Mouse (Mus musculus): ENCODE data around the gene Pawr. TPM values are rescaled to one million over a fixed set of nuclear protein-coding genes. Genes with fewer than 3 reads are reported as not detected.

The Pawr gene
- polyA plus RNA-seq, 1 experiment from 2014 or later = 2.2 TPM

DNA sequence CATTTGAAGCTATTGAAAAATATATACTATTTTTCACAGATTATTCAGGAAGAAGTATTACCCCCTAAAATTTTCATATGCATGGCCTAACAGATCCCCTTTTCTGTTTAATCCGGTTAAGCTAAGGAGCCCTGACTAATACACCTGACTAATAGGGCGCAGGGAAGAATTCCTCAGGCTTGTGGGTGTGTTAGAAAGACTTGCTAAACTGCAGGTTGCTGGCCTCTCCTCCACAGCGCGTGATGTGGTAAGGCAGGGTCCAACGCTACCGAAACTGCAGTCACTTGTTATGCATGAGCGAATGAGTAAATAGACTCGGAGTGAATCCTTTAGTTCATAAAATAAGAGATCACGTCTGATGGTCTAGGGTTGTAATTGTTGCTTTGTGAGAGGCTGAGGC lies 120.5 kb downstream of the Pawr start:
- H3K27me3 ChIP-seq = no peaks in the 10 kb centered on the region
- no peaks in the 10 kb centered on the region for H3K36me3 ChIP-seq
- ATAC-seq (ENCODE audit: low FRiP score, low read depth) = no peak
- WGBS = 96% methylated on average over 9 of the region's 9 CpGs
- H3K4me3 ChIP-seq = no peak overlapping the region
- H3K4me1 ChIP-seq = no peaks in the 10 kb centered on the region
- no peak overlapping the region for H3K4me2 ChIP-seq (replicated peaks)
- H3K9me3 ChIP-seq = no peaks in the 10 kb centered on the region
- no peak overlapping the region for H3K9ac ChIP-seq
- no peak overlapping the region for H3K27ac ChIP-seq

GRCm38 (mm10) chr10:108453561-108453960 lies 121.6 kb downstream of the Pawr start:
- Histone ChIP-seq H3K4me3 (no peak overlapping the region), H3K4me2 (replicated peaks) (no peak overlapping the region), H3K36me3 (no peaks in the 10 kb centered on the region), H3K9me3 (no peaks in the 10 kb centered on the region), H3K27me3 (no peaks in the 10 kb centered on the region), H3K9ac (no peak overlapping the region), H3K27ac (no peak overlapping the region), H3K4me1 (no peaks in the 10 kb centered on the region)
- 50% methylated on average over 2 of the region's 2 CpGs for WGBS
- ATAC-seq (ENCODE audit: low FRiP score, low read depth) = no peak

DNA sequence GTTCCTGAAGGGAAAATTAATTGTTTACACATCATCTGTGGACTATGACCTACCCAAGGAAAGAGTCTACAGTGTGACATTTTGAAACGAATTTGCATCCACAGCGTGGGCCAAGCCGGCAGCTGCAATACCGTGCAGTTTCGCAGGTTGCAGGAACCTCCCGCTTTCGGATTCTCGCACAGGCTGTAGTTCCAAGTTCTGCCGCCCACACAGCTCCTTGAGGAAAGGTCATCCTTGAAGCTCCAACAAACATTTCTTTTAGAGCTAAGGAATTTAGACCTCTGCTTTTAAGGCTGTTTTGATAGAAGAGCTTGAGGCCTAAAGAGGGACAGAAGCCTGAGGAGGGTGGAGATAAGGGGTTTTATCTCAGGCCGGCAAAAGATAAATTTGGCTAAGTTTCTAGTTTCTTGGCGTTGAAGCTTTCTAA lies 122.8 kb downstream of the Pawr start:
- Histone ChIP-seq H3K4me2 (replicated peaks) (no peak overlapping the region), H3K4me3 (no peak overlapping the region), H3K27me3 (no peaks in the 10 kb centered on the region), H3K9me3 (no peaks in the 10 kb centered on the region), H3K4me1 (no peaks in the 10 kb centered on the region), H3K27ac (no peak overlapping the region; the same call in 1 of the 2 replicates), H3K36me3 (no peaks in the 10 kb centered on the region), H3K9ac (no peak overlapping the region)
- WGBS = 88% methylated on average over 11 of the region's 11 CpGs
- no peak for ATAC-seq (ENCODE audit: low FRiP score, low read depth)

DNA sequence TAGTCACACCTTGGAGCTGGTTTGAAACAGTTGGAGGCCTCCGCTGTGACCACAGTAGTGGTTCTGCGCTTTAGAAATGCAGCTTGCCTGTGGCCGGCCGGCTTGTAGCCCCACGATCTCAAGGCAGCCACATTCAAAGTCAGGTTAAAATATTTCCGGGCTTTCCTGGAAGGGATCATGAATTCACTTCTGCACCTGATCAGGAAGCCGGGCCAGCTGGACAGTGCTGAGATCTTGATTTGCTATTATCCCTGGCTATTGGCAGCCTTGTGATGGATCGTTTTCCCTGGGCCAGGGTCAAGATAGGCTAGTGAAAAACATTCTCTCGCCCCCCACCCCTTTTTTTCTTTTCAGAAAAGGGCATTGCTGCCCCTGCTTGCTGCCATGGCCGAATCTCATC lies 123.3 kb downstream of the Pawr start:
- no peak for ATAC-seq (ENCODE audit: low FRiP score, low read depth)
- Histone ChIP-seq H3K27ac (no peak overlapping the region), H3K36me3 (no peaks in the 10 kb centered on the region), H3K9ac (no peak overlapping the region), H3K9me3 (no peaks in the 10 kb centered on the region), H3K4me1 (no peaks in the 10 kb centered on the region), H3K27me3 (no peaks in the 10 kb centered on the region), H3K4me3 (no peak overlapping the region), H3K4me2 (replicated peaks) (no peak overlapping the region)
- 67% methylated on average over 10 of the region's 10 CpGs for WGBS

DNA sequence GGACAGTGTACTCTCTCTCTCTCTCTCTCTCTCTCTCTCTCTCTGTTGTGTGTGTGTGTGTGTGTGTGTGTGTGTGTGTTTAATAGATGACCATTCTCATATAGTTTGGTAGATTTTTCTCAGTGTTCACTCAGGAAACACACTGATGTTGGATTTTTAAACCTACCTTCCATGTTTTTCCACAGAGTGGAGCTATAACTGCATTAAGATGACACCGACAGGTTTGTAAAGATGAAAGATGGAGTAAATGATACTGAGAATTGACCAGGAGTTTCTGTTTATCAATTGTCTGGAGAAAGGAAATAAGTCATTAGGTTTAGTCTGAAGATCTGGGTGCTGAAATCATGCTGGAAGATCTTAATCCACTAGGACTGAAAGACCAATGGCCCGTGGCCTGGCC lies 124.0 kb downstream of the Pawr start:
- Histone ChIP-seq H3K4me2 (replicated peaks) (no peak overlapping the region), H3K27me3 (no peaks in the 10 kb centered on the region), H3K27ac (no peak overlapping the region), H3K4me3 (no peak overlapping the region), H3K9ac (no peak overlapping the region), H3K9me3 (no peaks in the 10 kb centered on the region), H3K4me1 (no peaks in the 10 kb centered on the region), H3K36me3 (no peaks in the 10 kb centered on the region)
- 92% methylated on average over 2 of the region's 2 CpGs for WGBS
- no peak for ATAC-seq (ENCODE audit: low FRiP score, low read depth)

DNA sequence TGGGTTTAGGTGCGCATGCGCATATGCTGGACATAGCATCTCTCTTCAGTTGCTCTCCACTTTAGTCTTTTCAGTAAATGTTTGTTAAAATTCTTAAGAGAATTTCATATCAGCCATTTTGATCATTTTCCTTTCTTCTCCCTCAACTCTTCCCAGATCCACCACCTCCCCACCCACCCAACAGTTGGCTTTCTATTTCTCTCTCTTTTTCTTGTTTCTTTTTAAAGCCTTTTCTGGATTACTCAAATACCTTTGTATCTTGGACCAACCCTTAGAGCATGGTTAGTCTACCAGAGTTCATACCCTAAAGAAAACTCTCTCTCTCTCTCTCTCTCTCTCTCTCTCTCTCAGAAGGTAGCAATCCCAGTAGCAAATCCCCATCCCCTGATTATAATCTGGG lies 125.1 kb downstream of the Pawr start:
- H3K4me1 ChIP-seq = no peaks in the 10 kb centered on the region
- WGBS = 100% methylated on average over 2 of the region's 2 CpGs
- H3K4me3 ChIP-seq = no peak overlapping the region
- H3K4me2 ChIP-seq (replicated peaks) = no peak overlapping the region
- no peaks in the 10 kb centered on the region for H3K27me3 ChIP-seq
- no peak overlapping the region for H3K9ac ChIP-seq
- no peak for ATAC-seq (ENCODE audit: low FRiP score, low read depth)
- H3K27ac ChIP-seq = no peak overlapping the region
- no peaks in the 10 kb centered on the region for H3K36me3 ChIP-seq
- no peaks in the 10 kb centered on the region for H3K9me3 ChIP-seq

GRCm38 (mm10) chr10:108461862-108462261 lies 129.9 kb downstream of the Pawr start:
- H3K9ac ChIP-seq = no peak overlapping the region
- no peaks in the 10 kb centered on the region for H3K9me3 ChIP-seq
- no peaks in the 10 kb centered on the region for H3K27me3 ChIP-seq
- 53% methylated on average over 2 of the region's 2 CpGs for WGBS
- no peak for ATAC-seq (ENCODE audit: low FRiP score, low read depth)
- no peaks in the 10 kb centered on the region for H3K4me1 ChIP-seq
- no peak overlapping the region for H3K4me3 ChIP-seq
- H3K4me2 ChIP-seq (replicated peaks) = no peak overlapping the region
- H3K36me3 ChIP-seq = no peaks in the 10 kb centered on the region
- no peak overlapping the region for H3K27ac ChIP-seq

Small RNAs within 50 kb of the gene (microRNA-seq; reads per million reads assigned to microRNA genes)
- not detected for gene Gm25591

Other genes starting within 250 kb of the Pawr start
- gene Ppp1r12a, start 169.9 kb upstream of the Pawr start, polyA plus RNA-seq (2015; fragmentation: Nextera tagmentation; extraction: Ambion mirVana) = 86.8 and 88.0 TPM in 2 replicates

All from limb, embryonic 13.5 days (tissue).